Mouse (Mus musculus) liver, embryonic 14.5 days (tissue): ENCODE results near the gene Bcl2. TPM values are rescaled to one million over a fixed set of nuclear protein-coding genes. Genes with fewer than 3 reads are reported as not detected.
A peak's percentile ranks its signal among the peaks of the same experiment; 100 is the strongest.

Experiments
- ATAC-seq: fragments of 200-750 bp; cut with Nextera tagmentation; 2 replicates; pipeline ENCODE4 v1.8.0; 2017; ENCODE audit warnings: moderate number of reproducible peaks, mild to moderate bottlenecking, moderate library complexity; ENCODE audit not compliant: insufficient read depth
- DNase-seq, 3 experiments: peaks; one replicate each; pipeline ENCODE4 v3.0.0-alpha.2; 2012 to 2013; ENCODE audit warnings: low read depth in 3 of 3, low spot score in 3 of 3
- H3K27ac ChIP-seq: fragments of 300-500 bp; sonication (generic); 2 replicates; pipeline ENCODE4 v1.5.1; 2014; ENCODE audit warnings: moderate library complexity, mild to moderate bottlenecking, control low read depth, inconsistent platforms
- H3K27me3 ChIP-seq: fragments of 300-500 bp; sonication (generic); 2 replicates; pipeline ENCODE4 v1.6.1; 2014; ENCODE audit warnings: mild to moderate bottlenecking, low read length, moderate library complexity; ENCODE audit not compliant: control insufficient read depth, insufficient read depth
- H3K36me3 ChIP-seq: fragments of 300-500 bp; sonication (generic); replicated peaks from 2 replicates; pipeline ENCODE4 v1.6.1; 2014; ENCODE audit warnings: low read depth; ENCODE audit not compliant: control insufficient read depth, insufficient read depth
- H3K4me1 ChIP-seq, 2 experiments: fragments of 200-500 bp in 1 of 2; fragments of 300-500 bp in 1 of 2; sonication (generic) in 1 of 2; replicated peaks; 2 replicates each; pipeline ENCODE4 v1.6.1; 2012 to 2014; ENCODE audit warnings: antibody characterized with exemption in 1 of 2, inconsistent platforms in 1 of 2, low read length in 1 of 2; ENCODE audit not compliant: control insufficient read depth in 2 of 2, insufficient read depth in 2 of 2
- H3K4me2 ChIP-seq: fragments of 300-500 bp; sonication (generic); 2 replicates; pipeline ENCODE4 v1.6.1; 2014; ENCODE audit warnings: low read depth, mild to moderate bottlenecking, control low read depth, moderate library complexity
- H3K4me3 ChIP-seq, 2 experiments: fragments of 200-500 bp in 1 of 2; fragments of 300-500 bp in 1 of 2; sonication (generic) in 1 of 2; 2 replicates each; pipeline ENCODE4 v1.5.1; 2012 to 2014; ENCODE audit warnings: low read depth in 2 of 2, low read length in 2 of 2, mild to moderate bottlenecking in 2 of 2, control low read depth in 1 of 2, inconsistent platforms in 1 of 2, moderate library complexity in 1 of 2; ENCODE audit not compliant: insufficient read depth in 1 of 2
- H3K9ac ChIP-seq: fragments of 300-500 bp; sonication (generic); replicated peaks from 2 replicates; pipeline ENCODE4 v1.6.1; 2014; ENCODE audit warnings: mild to moderate bottlenecking, control low read depth, moderate library complexity
- H3K9me3 ChIP-seq: fragments of 300-500 bp; sonication (generic); 2 replicates; pipeline ENCODE4 v1.6.1; 2016; ENCODE audit warnings: low read length, mixed read lengths; ENCODE audit not compliant: control insufficient read depth
- CTCF ChIP-seq: IDR thresholded peaks from 2 replicates; pipeline ENCODE4 v1.5.1; 2016; ENCODE audit warnings: antibody characterized with exemption, low read depth, control low read depth
- EP300 ChIP-seq: IDR thresholded peaks from 2 replicates; pipeline ENCODE4 v1.6.1; 2016; ENCODE audit warnings: antibody characterized with exemption, low read depth
- WGBS: fragments of 180-500 bp; shearing (Covaris S2); extraction: QIAGEN DNeasy Blood & Tissue Kit; methylation state at CpG from one replicate; pipeline ENCODE4 v1.1.7; 2014; ENCODE audit not compliant: insufficient replicate concordance; 5-methylcytosine and 5-hydroxymethylcytosine counted together
- polyA plus RNA-seq, 2 experiments: library from polyadenylated mRNA; depleted of rRNA in 1 of 2; stranded (reverse) in 1 of 2; unstranded in 1 of 2; fragments of >200 nt; fragmentation: Nextera tagmentation in 1 of 2; extraction: Ambion mirVana in 1 of 2; gene quantifications; 2 replicates each; pipeline versions ENCODE4 v1.2.1 to v1.2.3; 2012 to 2014

The Bcl2 gene
- polyA plus RNA-seq, 2 experiments = 0.38 to 0.43 TPM

GRCm38 (mm10) chr1:106584824-106585223 is 129.2 kb downstream of the Bcl2 start:
- WGBS = 62% methylated on average over 2 of the region's 2 CpGs
- Histone ChIP-seq H3K36me3 (no peaks in the 10 kb centered on the region), H3K27ac (no peak overlapping the region), H3K27me3 (no peaks in the 10 kb centered on the region), H3K9me3 (no peaks in the 10 kb centered on the region), H3K4me3 (no peak overlapping the region), H3K4me1 (no peaks in the 10 kb centered on the region), H3K9ac (no peak overlapping the region), H3K4me2 (no peak overlapping the region)
- no peak for TF ChIP-seq EP300
- no peak for TF ChIP-seq CTCF
- ATAC-seq (no peak), DNase-seq (no peak)

GRCm38 (mm10) chr1:106584273-106584672 is 129.8 kb downstream of the Bcl2 start:
- Histone ChIP-seq H3K9ac (no peak overlapping the region), H3K27me3 (no peaks in the 10 kb centered on the region), H3K4me1 (no peaks in the 10 kb centered on the region), H3K4me2 (no peak overlapping the region), H3K27ac (no peak overlapping the region), H3K4me3 (no peak overlapping the region), H3K9me3 (no peaks in the 10 kb centered on the region), H3K36me3 (no peaks in the 10 kb centered on the region)
- DNase-seq (no peak), ATAC-seq (no peak)
- 75% methylated on average over 4 of the region's 4 CpGs for WGBS
- TF ChIP-seq EP300 (no peak), CTCF (no peak)

GRCm38 (mm10) chr1:106583245-106584241 is 130.5 kb downstream of the Bcl2 start:
- Histone ChIP-seq H3K4me3 (no peak overlapping the region), H3K36me3 (no peaks in the 10 kb centered on the region), H3K9ac (no peak overlapping the region), H3K4me2 (no peak overlapping the region), H3K27ac (no peak overlapping the region), H3K9me3 (no peaks in the 10 kb centered on the region), H3K27me3 (no peaks in the 10 kb centered on the region), H3K4me1 (no peaks in the 10 kb centered on the region)
- no peak for DNase-seq
- TF ChIP-seq CTCF (no peak), EP300 (no peak)
- WGBS = 61% methylated on average over 14 of the region's 14 CpGs
- ATAC-seq = no peak

GRCm38 (mm10) chr1:106582810-106583209 is 131.3 kb downstream of the Bcl2 start:
- Histone ChIP-seq H3K4me2 (no peak overlapping the region), H3K36me3 (no peaks in the 10 kb centered on the region), H3K27ac (no peak overlapping the region), H3K4me3 (no peak overlapping the region), H3K9ac (no peak overlapping the region), H3K9me3 (no peaks in the 10 kb centered on the region), H3K4me1 (no peaks in the 10 kb centered on the region), H3K27me3 (no peaks in the 10 kb centered on the region)
- 67% methylated on average over 3 of the region's 3 CpGs for WGBS
- DNase-seq = no peak
- TF ChIP-seq CTCF = no peak
- TF ChIP-seq EP300 = no peak
- ATAC-seq = no peak

GRCm38 (mm10) chr1:106581812-106582211 is 132.3 kb downstream of the Bcl2 start:
- ATAC-seq = no peak
- H3K36me3 ChIP-seq = no peaks in the 10 kb centered on the region
- DNase-seq = peak in 1 of 3 experiments; percentile 6
- H3K4me2 ChIP-seq = no peak overlapping the region
- no peaks in the 10 kb centered on the region for H3K4me1 ChIP-seq
- 14% methylated on average over 2 of the region's 2 CpGs for WGBS
- H3K9me3 ChIP-seq = no peaks in the 10 kb centered on the region
- H3K9ac ChIP-seq = no peak overlapping the region
- no peaks in the 10 kb centered on the region for H3K27me3 ChIP-seq
- no peak overlapping the region for H3K4me3 ChIP-seq
- no peak overlapping the region for H3K27ac ChIP-seq
- no peak for TF ChIP-seq EP300
- TF ChIP-seq CTCF = no peak
